Mouse (Mus musculus) cerebellum, adult 11 months (tissue): ENCODE data around the gene Arl15.

Experiments
- DNase-seq: peaks from one replicate; pipeline ENCODE4 v3.0.0; 2022

The Arl15 gene

GRCm38 (mm10) chr13:113938561-113938960 lies 144.3 kb downstream of the Arl15 start:
- no peak for DNase-seq

- DNase-seq, result no peak
These were observed 144.8 kb downstream of the Arl15 start for GRCm38 (mm10) chr13:113939097-113939496.

DNA sequence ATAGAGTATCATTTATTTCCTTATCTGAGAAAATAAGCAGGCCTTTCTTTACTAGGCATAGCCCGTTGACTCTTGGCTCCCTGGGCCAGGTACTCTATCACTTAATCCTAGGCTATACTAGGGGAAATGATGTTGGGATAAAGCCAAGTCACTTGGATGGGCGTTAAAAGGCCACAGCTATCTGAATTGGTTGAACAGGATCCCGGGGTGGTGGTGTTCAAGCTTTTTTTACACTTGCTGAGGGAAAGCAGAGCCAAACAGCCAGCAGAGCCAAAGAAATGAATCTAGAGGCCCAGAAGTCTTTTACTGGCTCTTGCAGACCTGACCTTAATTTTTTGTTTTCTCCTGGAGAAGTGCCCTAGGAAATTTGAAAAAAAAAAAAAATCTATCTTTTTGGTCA lies 145.4 kb downstream of the Arl15 start:
- no peak for DNase-seq

DNA sequence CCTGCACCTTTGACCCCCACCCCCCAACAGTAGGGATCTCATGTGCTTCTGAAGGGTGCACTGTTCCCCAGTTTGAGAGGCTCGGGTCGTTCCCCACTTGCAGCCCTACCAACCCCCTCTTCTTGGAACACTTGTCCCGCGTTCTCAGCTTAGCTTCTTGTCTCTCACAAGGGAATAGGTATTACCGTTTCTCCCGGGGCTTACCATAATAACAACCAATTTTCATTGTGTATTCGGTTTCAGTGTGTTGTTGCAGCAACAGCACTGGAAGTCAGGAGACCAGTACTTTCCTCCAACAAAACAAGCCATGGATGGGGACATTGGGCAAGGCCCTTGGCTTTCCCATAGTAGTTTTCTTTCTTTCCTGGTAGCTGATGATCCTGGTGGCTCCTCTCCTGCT lies 145.8 kb downstream of the Arl15 start:
- DNase-seq, result no peak

- no peak for DNase-seq
These were observed 147.6 kb downstream of the Arl15 start for GRCm38 (mm10) chr13:113941943-113942342.

DNA sequence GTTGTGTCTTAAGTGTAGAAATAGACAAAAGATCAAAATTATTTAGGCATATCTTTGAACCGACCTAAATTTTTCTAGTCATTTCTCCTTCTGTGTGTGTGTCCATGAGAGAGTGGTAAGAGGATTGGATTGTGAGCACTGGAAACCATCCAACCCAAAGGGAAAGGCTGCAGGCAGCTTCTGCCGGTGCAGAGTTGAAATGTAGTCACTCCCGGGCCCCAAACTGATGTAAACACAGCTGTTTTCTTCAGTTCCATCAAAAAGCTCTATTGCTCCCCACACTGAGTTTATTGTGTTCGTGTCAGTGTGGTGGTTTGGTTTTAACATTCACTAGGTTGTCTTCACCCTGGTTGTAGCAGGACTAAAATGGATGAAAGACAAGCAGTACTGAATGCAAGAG lies 153.2 kb downstream of the Arl15 start:
- DNase-seq, result no peak

GRCm38 (mm10) chr13:113949708-113950107 lies 155.4 kb downstream of the Arl15 start:
- DNase-seq, result no peak

DNA sequence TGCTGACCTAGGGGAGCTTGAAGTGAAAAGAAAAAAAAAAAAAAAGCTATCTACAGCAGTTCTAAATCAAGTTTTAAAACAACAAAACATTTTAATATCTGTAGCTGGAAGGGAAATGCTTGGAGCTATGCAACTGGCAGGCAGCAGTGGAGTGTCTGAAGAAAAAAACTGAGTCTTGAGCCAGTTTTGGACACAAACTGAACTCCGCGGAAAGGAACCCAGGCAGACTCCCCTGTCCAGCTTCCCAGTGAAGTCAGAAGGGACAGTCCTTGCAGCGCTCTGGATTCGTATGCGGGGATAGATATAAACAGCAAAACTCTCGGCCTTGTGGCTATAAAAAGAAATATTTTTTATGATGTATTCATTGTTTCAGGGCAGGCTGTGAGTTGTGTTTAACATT lies 155.8 kb downstream of the Arl15 start:
- no peak for DNase-seq

DNA sequence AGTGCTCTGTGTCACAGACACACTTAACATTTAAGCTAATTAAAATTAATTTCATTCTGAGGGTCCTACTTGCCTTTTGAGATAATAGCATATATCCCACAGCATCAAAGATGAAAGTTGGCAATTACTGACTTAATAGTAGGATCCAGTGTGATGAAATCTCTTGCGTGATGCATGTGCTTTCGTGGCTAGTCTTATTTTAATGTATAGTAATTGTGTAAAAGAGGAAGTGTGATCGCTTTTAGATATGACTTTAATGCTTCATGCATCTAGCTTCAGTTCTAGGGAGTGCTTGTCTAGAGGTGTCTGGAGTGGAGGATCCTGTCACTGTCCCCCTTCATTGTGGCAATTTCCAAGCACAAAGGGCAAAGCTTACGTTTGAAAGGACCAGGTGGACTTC lies 163.1 kb downstream of the Arl15 start:
- DNase-seq, result no peak

- no peak for DNase-seq
These were observed 170.6 kb downstream of the Arl15 start for GRCm38 (mm10) chr13:113964945-113965344.

- DNase-seq, result no peak
These were observed 176.4 kb downstream of the Arl15 start for GRCm38 (mm10) chr13:113970706-113971105.

- DNase-seq, result no peak
These were observed 178.1 kb downstream of the Arl15 start for GRCm38 (mm10) chr13:113972401-113972800.

DNA sequence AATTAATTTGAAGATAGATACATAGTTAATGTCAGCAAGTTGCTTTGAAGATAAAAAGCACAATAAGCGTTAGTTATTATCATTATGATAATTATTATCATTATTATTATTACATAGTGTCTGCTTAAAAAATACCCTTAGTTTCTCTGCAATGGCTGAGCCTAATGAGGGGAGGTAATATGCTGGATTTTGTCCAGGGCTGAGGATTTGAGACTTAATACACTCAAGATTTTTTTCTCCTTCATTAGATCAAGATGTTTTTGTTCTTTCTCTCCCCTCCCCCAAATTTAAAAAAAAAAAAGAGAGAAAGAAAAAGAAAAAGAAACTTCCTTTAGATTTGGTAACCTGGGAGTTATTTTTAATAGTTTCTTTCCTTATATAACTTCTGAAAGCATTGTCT lies 180.6 kb downstream of the Arl15 start:
- DNase-seq, result no peak

DNA sequence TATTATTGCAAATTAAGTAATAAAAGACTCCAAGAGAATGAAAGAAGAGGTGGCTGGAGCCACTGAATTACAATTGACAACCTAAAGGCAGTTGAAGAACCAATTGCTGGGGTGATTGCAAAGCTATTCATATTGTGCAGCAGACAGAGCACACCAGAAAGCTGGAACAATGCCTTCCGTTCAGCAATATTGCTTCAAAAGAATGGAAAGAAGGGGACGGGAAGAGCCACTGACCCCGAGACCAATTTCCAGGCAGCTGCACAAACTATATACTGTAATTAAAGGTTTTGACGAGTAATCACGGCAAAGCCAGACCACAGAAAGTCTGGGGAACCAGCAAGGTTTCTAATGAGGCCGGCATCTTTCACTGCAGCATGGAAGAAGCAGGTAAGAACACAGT lies 181.4 kb downstream of the Arl15 start:
- DNase-seq, result no peak

DNA sequence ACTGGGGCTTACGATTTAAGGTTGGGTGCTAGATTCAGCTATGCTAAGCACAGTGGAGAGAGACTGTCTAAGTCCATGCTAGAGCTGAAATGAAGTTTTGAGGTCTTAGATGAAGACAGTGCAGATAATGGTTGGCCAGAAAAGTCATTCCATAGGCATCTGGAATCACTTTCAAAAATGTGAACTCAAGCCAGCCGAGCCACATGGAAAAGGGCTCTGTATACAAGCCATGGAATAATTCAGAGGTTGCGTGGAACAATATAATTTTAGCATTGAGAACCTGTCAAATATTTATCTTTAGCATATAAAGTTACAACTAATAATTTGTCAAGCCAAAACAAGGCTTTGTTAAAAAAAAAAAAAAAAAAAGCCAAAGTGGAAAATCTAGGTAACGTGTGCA lies 182.6 kb downstream of the Arl15 start:
- DNase-seq, result no peak

DNA sequence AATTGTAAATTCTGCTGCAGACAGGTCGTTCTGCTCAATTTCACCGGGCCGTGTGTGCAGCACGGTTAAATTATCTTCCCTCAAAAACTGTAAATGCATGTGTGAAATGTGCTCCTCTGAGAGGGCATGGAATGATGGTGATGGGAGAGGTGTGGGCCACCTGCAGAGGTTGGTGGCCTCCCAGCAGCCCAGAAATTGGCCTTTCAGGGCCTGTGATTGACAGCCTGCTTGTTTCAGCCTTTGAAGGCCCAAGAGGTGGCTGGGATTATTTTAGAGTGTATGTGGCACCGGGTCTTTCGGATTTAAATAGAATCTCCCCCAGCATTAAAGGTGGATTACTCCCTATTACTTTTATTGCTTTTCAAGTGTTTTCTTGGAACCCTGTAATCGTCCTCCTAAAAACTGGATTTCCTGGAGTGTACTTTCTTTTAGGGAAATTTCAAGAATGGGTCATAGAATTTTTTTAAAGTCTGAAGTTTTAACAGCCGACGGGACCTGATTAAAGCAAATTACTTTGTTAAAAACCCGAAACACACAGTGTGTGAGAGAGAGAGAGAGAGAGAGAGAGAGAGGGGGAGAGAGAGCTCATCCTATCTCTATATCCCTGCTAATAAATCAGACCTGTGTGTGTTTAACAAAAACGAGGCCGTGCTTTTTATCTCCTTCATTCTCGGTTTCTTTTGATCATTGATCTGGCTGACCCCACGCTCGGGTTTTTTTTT lies 186.6 kb downstream of the Arl15 start:
- DNase-seq, result no peak

DNA sequence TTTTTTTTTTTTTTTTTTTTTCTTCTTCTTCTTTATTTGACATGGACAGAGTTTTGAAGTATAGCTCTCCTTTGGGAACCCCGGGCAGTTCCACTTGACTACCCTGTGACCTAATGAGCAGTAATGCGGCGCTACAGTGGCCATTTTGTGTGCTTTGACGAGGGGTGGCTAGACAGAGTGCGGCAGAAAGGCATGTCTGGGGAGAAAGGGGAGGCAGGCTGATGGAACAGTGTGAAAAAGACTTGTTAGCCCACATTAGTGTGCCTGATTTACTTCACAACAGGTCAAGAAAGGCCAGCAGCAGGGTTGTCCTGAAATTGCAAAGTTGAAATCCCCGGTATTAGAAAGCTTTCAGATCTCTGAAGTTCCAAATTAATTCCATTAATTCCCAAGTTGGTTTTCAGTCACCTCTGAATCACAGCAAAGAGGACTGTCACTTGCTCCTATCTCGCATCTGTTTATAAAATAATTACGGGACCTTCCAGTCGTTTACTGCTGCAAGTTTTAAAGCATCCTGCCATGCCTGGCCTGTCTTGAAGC lies 187.2 kb downstream of the Arl15 start:
- DNase-seq, result no peak

- no peak for DNase-seq
These were observed 189.3 kb downstream of the Arl15 start for GRCm38 (mm10) chr13:113983633-113984032.

- no peak for DNase-seq
These were observed 190.2 kb downstream of the Arl15 start for GRCm38 (mm10) chr13:113984491-113984890.

DNA sequence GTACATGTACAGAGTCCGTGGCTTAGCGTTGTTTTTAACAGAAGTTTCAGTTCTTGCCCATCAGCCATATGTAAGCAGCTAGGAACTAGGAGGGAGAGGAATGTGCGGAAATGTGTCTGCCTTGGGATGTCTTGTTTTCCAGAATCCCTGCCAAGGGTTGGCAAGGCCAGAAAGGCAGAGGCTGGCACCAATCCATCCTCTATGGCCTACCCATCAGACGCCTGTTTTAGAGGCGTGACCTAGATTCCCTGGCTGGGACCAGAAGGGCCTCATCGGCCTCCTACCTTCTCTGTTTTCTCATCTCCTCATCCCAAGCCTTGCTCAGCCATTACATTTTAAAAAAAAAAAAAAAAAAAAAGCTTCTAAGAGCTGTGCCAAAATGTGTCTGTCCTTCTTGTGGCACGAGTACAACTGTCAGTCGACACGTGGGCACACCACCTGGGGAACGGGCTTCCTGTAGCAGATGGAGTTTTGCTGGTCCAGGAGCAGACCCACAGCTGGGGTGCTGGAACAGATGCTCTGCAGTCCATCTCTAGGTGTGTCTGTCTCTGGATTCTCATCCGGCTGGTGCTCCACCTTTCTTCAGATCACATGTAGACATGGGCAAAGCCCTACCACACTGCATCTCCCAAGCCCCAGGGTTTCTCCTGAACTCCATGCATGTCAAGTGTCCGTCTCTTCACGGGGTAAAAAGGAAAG lies 192.7 kb downstream of the Arl15 start:
- DNase-seq, result peak; percentile 91

- DNase-seq, result no peak
These were observed 195.9 kb downstream of the Arl15 start for GRCm38 (mm10) chr13:113990247-113990646.

- no peak for DNase-seq
These were observed 196.4 kb downstream of the Arl15 start for GRCm38 (mm10) chr13:113990701-113991100.

DNA sequence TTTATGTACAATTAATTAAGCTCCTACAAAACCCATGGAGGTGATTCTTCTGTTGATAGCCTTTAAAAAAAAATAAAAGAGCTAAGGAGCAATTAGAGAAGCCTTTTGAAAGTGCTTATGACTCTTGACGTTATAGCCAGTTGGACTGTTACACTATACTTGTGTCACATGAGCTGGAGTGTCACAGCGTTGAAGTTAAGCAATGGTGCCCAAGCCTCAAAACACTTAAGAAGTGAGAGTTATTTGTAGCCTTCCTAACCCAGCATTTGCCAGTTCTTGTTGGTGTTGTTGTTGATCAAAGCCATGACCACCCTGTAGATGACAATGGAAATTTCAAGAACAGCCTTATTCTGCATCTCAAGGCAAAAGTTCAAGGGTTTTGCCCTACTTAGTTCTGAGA lies 198.8 kb downstream of the Arl15 start:
- DNase-seq, result no peak

GRCm38 (mm10) chr13:113994586-113994985 lies 200.3 kb downstream of the Arl15 start:
- DNase-seq, result peak; percentile 47
